Mouse (Mus musculus) olfactory bulb, adult 2 months (tissue): ENCODE measurements around the gene 9930022D16Rik.

Experiments used
- CTCF ChIP-seq: fragments of 200-500 bp; IDR thresholded peaks from 2 replicates; pipeline ENCODE4 v1.5.1; 2012; ENCODE audit warnings: low read depth, mild to moderate bottlenecking, low read length, moderate library complexity; ENCODE audit not compliant: insufficient read depth
- POLR2A ChIP-seq: fragments of 200-500 bp; IDR thresholded peaks from 2 replicates; pipeline ENCODE4 v1.6.1; 2012; ENCODE audit warnings: mild to moderate bottlenecking, low read depth, low read length, moderate library complexity; ENCODE audit not compliant: insufficient read depth

GRCm38 (mm10) chr11:109420567-109420962, 6.8 kb downstream of the 9930022D16Rik start:
- TF ChIP-seq CTCF: no peak
- TF ChIP-seq POLR2A: no peak
